Mouse (Mus musculus) bone marrow macrophage, adult 2 months (primary cell): ENCODE data around the gene Tle1.

Source experiments
- CTCF ChIP-seq: IDR thresholded peaks from 2 replicates; pipeline ENCODE4 v1.5.1; 2012; ENCODE audit warnings: low read depth, mild to moderate bottlenecking, low read length, moderate library complexity
- POLR2A ChIP-seq: IDR thresholded peaks from 2 replicates; pipeline ENCODE4 v1.6.1; 2012; ENCODE audit warnings: mild to moderate bottlenecking, low read depth, low read length, borderline replicate concordance

- peak; percentile 39 for TF ChIP-seq CTCF
- TF ChIP-seq POLR2A: no peak
Measured at GRCm38 (mm10) chr4:72198877-72199411, 1.8 kb downstream of the Tle1 start.
